Mouse (Mus musculus) brain, embryonic 14.5 days (tissue): Measurements from ENCODE around the gene Rai1.

Experiments
- CTCF ChIP-seq: fragments of 200-500 bp; IDR thresholded peaks from 2 replicates; pipeline ENCODE4 v1.5.1; 2012; ENCODE audit warnings: inconsistent platforms, mild to moderate bottlenecking, moderate library complexity, borderline replicate concordance; ENCODE audit not compliant: insufficient read depth, insufficient read length; ENCODE audit errors: extremely low read depth
- POLR2A ChIP-seq: fragments of 200-500 bp; IDR thresholded peaks from 2 replicates; pipeline ENCODE4 v1.6.1; 2012; ENCODE audit warnings: mild to moderate bottlenecking, inconsistent platforms, borderline replicate concordance; ENCODE audit not compliant: poor library complexity, insufficient read depth, insufficient read length, severe bottlenecking; ENCODE audit errors: extremely low read depth

GRCm38 (mm10) chr11:60208201-60208600 lies 103.4 kb downstream of the Rai1 start:
- TF ChIP-seq POLR2A = no peak
- no peak for TF ChIP-seq CTCF
